Mouse (Mus musculus): Measurements from ENCODE around the gene Scgb1b18. TPM values are rescaled to one million over a fixed set of nuclear protein-coding genes. Genes with fewer than 3 reads are reported as not detected.
"Not testable (repeated sequence)": the region's sequence is repeated elsewhere in the genome, so short reads cannot be mapped to it uniquely, and the experiment has no call there.

The Scgb1b18 gene
- total RNA-seq (2021), result not detected
- long read RNA-seq, experiment 1, result 0 reads
- long read RNA-seq, experiment 2, result 0 reads

DNA sequence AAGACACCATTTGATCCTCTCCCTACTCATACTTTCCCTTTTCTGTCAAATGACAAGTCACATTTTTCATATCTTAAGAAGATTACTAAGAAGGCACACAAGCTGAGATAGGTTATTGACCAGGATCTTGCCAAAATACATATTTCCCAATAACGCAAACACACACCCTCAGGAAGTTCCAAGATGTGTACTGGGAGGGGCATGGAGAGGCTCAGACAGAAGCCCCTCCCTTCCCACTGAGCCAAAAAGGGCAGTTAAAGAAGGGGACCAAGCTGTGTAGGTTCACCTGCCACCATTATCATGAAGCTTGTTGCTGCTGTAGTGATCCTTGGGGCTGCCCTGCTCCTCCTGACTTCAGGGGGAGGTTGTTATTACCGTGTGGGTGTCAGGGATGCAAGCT, at the start of gene Scgb1b18:
Scgb1b18 (plus strand) TSS at position 301 of the 400 bp plus-strand sequence.
- H3K4me3 ChIP-seq; intact Hi-C loops (cut with DNase I); H3K27ac ChIP-seq; DNase-seq (ENCODE audit: extremely low spot score in 1 of 2, low spot score in 2 of 2): not testable (repeated sequence)

DNA sequence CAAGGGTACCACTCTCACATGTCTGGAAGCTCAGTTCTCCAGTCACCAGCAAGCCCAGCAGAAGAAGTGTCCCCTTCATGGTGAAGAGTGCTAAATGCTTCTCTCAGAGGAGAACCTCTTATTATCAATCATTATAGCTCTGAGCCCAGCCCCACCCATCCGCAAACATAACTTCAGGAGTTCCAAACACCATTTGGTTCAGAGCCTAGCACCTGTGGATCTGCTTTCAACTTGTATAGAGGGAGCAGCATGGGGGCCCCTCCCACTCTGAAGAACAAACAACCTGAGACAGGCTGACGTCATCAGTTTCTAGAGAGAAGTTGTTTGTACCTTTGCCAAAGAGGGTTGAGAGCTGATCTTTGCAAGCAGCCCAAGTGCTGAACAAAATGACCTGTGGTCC, 11.6 kb upstream of the Scgb1b18 start, which contains the start of gene Scgb2b18:
Scgb2b18 (minus strand) TSS at position 101 of the 400 bp plus-strand sequence.
- H3K27ac ChIP-seq; intact Hi-C loops (cut with DNase I); H3K4me3 ChIP-seq; DNase-seq (ENCODE audit: extremely low spot score in 1 of 2, low spot score in 2 of 2): not testable (repeated sequence)

Other genes with a start within 250 kb of the Scgb1b18 start
- not detected for gene Scgb2b17, start 129.0 kb upstream of the Scgb1b18 start, total RNA-seq (2021)
- gene Scgb1b17, start 122.1 kb upstream of the Scgb1b18 start, total RNA-seq (2021), result not detected
- gene Scgb2b18, start 11.7 kb upstream of the Scgb1b18 start, total RNA-seq (2021), result not detected
- not detected for gene Scgb2b19, start 94.8 kb downstream of the Scgb1b18 start, total RNA-seq (2021)
- gene Scgb1b19, start 101.7 kb downstream of the Scgb1b18 start, total RNA-seq (2021), result not detected
- not detected for gene Scgb2b20, start 180.8 kb downstream of the Scgb1b18 start, total RNA-seq (2021)
- not detected for gene Scgb1b20, start 187.7 kb downstream of the Scgb1b18 start, total RNA-seq (2021)

Data from left cerebral cortex, adult 2 months (tissue).